Mouse (Mus musculus) embryonic facial prominence, embryonic 12.5 days (tissue): Measurements from ENCODE around the gene Irf2. TPM values are rescaled to one million over a fixed set of nuclear protein-coding genes. Genes with fewer than 3 reads are reported as not detected.

Experiments
- ATAC-seq: fragments of 200-750 bp; cut with Nextera tagmentation; 2 replicates; pipeline ENCODE4 v1.8.0; 2017; ENCODE audit not compliant: insufficient number of reproducible peaks, insufficient read depth, low FRiP score, low TSS enrichment
- H3K27ac ChIP-seq: fragments of 300-500 bp; sonication (generic); 2 replicates; pipeline ENCODE4 v1.5.1; 2016; ENCODE audit warnings: mild to moderate bottlenecking
- H3K27me3 ChIP-seq: fragments of 300-500 bp; sonication (generic); 2 replicates; pipeline ENCODE4 v1.6.1; 2016; ENCODE audit warnings: mild to moderate bottlenecking, moderate library complexity
- H3K36me3 ChIP-seq: fragments of 300-500 bp; sonication (generic); 2 replicates; pipeline ENCODE4 v1.6.1; 2016; ENCODE audit warnings: mild to moderate bottlenecking
- H3K4me1 ChIP-seq: fragments of 300-500 bp; sonication (generic); 2 replicates; pipeline ENCODE4 v1.6.1; 2016
- H3K4me2 ChIP-seq: fragments of 300-500 bp; sonication (generic); replicated peaks from 2 replicates; pipeline ENCODE4 v1.6.1; 2016; ENCODE audit warnings: mild to moderate bottlenecking, moderate library complexity
- H3K4me3 ChIP-seq: fragments of 300-500 bp; sonication (generic); 2 replicates; pipeline ENCODE4 v1.5.1; 2016; ENCODE audit warnings: mild to moderate bottlenecking
- H3K9ac ChIP-seq: fragments of 300-500 bp; sonication (generic); 2 replicates; pipeline ENCODE4 v1.6.1; 2016; ENCODE audit warnings: mild to moderate bottlenecking, moderate library complexity
- H3K9me3 ChIP-seq: fragments of 300-500 bp; sonication (generic); 2 replicates; pipeline ENCODE4 v1.6.1; 2016; ENCODE audit warnings: mild to moderate bottlenecking, moderate library complexity
- WGBS: fragments of 180-500 bp; shearing (Covaris S2); methylation state at CpG from one replicate; pipeline ENCODE4 v1.1.7; 2016; 5-methylcytosine and 5-hydroxymethylcytosine counted together
- polyA plus RNA-seq: library from polyadenylated mRNA; unstranded; fragments of >200 nt; fragmentation: Nextera tagmentation; extraction: Ambion mirVana; gene quantifications from 2 replicates; pipeline ENCODE4 v1.2.1, GENCODE M21; 2016

Irf2 gene
- polyA plus RNA-seq, 1 experiment from 2014 or later = 18.4 TPM

DNA sequence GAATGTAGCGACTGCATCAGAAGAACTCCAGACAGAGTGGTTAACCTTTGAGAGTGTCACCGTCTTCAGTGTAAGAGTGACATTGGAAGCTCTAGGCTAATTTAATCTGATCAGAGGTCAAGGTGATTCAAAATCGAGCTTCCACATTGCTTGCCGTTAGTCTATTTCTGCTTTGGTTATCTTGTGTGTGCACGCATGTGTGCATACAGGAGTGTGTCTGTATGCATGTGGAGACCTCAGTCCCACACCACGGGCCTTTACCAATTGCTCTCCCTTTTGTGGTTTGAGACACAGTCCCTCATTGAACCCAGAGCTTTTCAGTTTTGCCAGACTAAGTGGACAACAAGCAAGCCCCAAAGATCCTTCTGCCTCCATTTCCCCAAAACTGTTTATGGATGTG, 46.4 kb downstream of the Irf2 start:
- no peak for ATAC-seq
- Histone ChIP-seq H3K27ac (no peak overlapping the region), H3K4me2 (no peak overlapping the region), H3K9me3 (no peaks in the 10 kb centered on the region), H3K27me3 (no peaks in the 10 kb centered on the region), H3K9ac (no peak overlapping the region), H3K36me3 (no peaks in the 10 kb centered on the region), H3K4me1 (no peaks in the 10 kb centered on the region), H3K4me3 (no peak overlapping the region)
- WGBS = 77% methylated on average over 6 of the region's 6 CpGs

DNA sequence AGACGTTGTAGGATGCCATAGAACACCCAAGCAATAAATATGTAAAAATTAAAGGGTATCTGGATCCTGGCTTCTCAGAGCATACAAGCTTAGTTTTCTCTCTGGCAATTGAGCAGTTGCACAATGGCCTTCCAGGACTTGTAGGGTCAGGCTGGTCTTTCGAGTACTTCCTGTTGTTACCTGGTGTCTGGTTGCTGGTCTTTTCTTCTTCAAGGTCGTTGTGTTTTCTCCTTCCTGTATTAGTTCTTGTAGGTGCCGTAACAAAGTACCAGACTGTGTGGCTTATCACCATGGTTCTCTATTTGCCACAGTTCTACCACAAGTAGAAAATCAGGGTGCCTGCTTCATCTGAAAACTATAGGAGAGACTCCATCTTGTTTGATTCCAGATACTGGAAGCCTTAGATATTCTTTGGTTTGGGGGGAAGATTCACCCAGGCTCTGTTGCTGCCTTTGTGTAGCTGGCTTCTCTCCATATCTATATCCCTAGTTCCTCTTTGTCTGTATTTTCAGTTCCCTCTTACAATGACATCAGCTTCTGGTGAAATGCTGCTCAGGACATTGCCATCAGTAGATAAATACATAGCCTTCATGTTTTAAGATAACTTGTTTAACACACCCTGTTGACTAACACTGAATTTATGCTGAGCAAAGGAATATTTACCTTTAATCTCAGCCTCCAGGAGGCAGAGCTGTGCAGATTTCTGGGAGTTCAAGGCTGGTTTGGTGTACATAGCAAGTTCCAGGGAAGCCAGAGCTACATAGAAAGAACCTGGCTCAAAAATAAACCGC, 49.8 kb downstream of the Irf2 start:
- no peaks in the 10 kb centered on the region for H3K9me3 ChIP-seq
- H3K4me2 ChIP-seq = no peak overlapping the region

DNA sequence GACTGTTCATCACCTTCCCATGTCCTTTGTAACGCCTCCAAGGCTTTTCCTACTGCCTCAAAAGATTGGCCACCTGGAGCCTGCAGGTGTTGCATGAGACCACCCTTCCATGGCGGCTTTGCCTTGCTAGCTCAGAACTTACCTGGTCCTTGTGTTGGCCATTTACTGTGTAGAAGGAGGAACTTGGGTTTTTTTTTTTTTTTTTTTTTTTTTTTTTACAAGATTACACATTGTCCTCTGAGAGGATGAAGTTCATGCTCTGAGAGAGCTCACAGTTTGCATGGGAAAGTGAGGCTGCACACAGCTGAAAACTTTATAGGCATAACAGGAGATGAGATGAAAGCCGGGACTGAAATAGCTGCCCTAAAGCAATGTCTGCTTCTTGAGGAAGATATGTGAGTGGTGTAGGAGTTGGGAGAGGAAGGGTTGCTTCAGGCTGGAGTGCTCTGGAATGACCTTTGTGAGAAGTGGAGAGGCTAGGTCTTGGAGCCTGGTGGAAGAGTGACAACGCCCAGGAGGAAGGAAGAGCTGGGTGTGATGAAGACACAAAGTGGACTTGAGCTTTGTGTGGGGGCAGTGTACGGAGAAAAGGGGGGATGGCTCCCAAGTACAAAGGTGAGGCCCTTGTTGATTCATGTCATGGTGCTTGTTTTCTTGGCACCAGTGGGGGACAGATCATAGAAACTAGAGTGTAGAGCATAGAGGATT, 52.3 kb downstream of the Irf2 start:
- peaks cover 4% of the 10 kb centered on the region; the same call in 1 of the 2 replicates for H3K36me3 ChIP-seq
- ATAC-seq = no peak
- no peaks in the 10 kb centered on the region for H3K9me3 ChIP-seq

More for the DNA sequence above, 49.8 kb downstream of the Irf2 start:
- Histone ChIP-seq H3K27me3 (no peaks in the 10 kb centered on the region), H3K9ac (no peak overlapping the region), H3K4me3 (no peak overlapping the region), H3K4me1 (no peaks in the 10 kb centered on the region), H3K36me3 (no peaks in the 10 kb centered on the region), H3K27ac (no peak overlapping the region)
- whole genome bisulfite sequencing = 86% methylated on average over 5 of the region's 5 CpGs
- ATAC-seq = no peak

DNA sequence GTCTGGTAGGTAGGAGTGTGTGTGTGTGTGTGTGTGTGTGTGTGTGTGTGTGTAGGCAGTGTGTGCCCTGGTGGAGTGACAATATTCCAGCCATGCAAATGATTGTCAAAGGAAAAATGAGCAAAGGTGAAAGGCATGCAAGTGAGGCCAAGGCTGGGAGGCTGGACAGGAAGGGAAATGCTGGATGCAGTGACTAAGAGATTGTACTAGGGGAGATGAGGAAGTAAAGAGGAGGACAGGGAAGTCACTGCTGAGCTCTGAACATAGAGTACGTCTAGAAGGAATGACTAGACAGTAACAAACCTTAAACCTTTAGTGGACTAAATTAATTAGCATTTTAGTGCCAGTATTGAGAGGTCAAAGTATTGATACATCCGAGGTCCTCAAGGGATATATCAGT, 53.1 kb downstream of the Irf2 start:
- Histone ChIP-seq H3K4me1 (no peaks in the 10 kb centered on the region), H3K4me3 (no peak overlapping the region), H3K36me3 (peaks cover 4% of the 10 kb centered on the region; the same call in 1 of the 2 replicates), H3K4me2 (no peak overlapping the region), H3K27ac (no peak overlapping the region), H3K9me3 (no peaks in the 10 kb centered on the region), H3K27me3 (no peaks in the 10 kb centered on the region), H3K9ac (no peak overlapping the region)
- no peak for ATAC-seq
- 78% methylated on average over 2 of the region's 2 CpGs for WGBS

More for the DNA sequence above, 52.3 kb downstream of the Irf2 start:
- Histone ChIP-seq H3K4me1 (no peaks in the 10 kb centered on the region), H3K27me3 (no peaks in the 10 kb centered on the region), H3K9ac (no peak overlapping the region), H3K27ac (no peak overlapping the region), H3K4me2 (no peak overlapping the region), H3K4me3 (no peak overlapping the region)
- WGBS = 82% methylated on average over 5 of the region's 5 CpGs

DNA sequence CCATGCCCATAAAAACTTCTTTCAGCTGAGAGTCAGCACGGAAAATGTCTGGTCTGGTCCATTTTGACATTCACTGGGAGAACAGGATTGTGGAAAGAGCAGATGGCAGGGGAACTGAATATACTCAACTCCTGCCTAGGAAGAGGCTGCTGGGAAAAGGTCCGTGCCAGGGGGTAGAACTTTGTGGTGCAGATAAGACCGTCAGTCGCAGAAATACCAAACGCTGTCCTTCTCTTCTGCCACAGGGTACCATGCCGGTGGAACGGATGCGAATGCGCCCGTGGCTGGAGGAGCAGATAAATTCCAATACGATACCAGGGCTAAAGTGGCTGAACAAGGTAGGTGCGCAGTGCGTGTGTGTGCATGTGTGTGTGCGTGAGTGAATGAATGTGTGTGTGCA, 53.7 kb downstream of the Irf2 start:
- Histone ChIP-seq H3K9me3 (no peaks in the 10 kb centered on the region), H3K4me2 (no peak overlapping the region; the same call in 1 of the 2 replicates), H3K27me3 (no peaks in the 10 kb centered on the region), H3K36me3 (peaks cover 4% of the 10 kb centered on the region; the same call in 1 of the 2 replicates), H3K27ac (no peak overlapping the region), H3K9ac (no peak overlapping the region), H3K4me3 (no peak overlapping the region), H3K4me1 (no peaks in the 10 kb centered on the region)
- 96% methylated on average over 14 of the region's 14 CpGs for WGBS
- no peak for ATAC-seq

DNA sequence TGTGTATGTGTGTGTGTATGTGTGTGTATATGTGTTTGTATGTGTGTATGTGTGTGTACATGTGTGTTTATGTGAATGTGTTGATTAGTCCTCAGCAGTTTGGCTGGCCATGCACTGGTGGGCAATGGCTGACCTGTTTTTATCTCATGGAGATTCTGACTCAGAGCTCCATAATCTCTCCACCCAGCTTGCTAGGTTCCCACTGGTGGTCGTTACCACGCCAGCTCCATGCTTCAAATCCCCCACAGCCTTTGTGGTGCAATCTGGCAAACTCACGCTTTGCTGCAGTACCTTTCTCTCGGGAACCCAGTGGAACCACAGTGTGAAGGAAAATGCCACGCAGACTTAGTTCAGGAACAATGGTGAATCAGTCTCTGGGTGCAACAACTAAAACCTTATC, 54.8 kb downstream of the Irf2 start:
- Histone ChIP-seq H3K9ac (no peak overlapping the region), H3K9me3 (no peaks in the 10 kb centered on the region), H3K27ac (no peak overlapping the region), H3K4me1 (no peaks in the 10 kb centered on the region), H3K27me3 (no peaks in the 10 kb centered on the region), H3K4me2 (no peak overlapping the region), H3K36me3 (peaks cover 4% of the 10 kb centered on the region; the same call in 1 of the 2 replicates), H3K4me3 (no peak overlapping the region)
- 85% methylated on average over 5 of the region's 5 CpGs for WGBS
- no peak for ATAC-seq

DNA sequence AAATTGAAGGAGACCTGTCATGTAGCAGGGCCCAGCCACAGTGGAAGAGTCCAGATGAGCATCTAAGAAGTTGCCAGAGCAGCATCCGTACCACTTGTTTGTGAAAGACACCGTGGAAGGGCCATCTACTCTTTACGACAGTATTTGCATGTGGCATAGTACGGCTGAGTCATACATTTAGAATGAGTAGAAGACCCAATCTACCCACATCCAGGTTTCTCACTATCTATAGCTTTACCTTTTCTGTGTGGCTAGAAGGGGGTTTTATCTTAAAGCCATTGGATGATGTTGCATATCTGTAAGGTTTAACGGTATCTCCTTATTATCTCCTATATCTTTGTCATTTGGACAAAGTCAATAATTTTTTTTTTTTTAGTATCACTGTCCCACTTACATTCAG, 59.7 kb downstream of the Irf2 start:
- Histone ChIP-seq H3K36me3 (peaks cover 4% of the 10 kb centered on the region; the same call in 1 of the 2 replicates), H3K4me3 (no peak overlapping the region), H3K4me1 (no peaks in the 10 kb centered on the region), H3K27ac (no peak overlapping the region), H3K27me3 (no peaks in the 10 kb centered on the region), H3K9me3 (no peaks in the 10 kb centered on the region), H3K4me2 (no peak overlapping the region), H3K9ac (no peak overlapping the region)
- no peak for ATAC-seq
- WGBS = 93% methylated on average over 5 of the region's 5 CpGs

DNA sequence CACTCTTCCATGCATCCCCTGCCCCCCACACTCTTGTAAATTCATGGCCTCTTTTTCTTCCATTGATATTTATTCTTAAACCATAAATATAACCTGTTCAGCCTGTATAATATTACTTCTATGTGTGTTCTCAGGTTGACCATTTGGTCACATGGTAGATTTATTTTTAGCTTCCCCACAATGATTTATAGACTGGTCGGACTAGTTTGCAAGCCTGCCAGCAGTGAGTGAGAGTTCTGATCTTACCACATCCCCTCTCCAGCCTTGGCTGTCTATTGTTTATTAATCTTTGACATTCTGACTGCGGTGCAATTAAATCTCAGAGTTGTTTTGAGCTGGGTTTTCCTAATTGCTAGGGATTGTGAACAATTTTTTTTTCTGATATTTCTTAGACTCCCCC, 60.2 kb downstream of the Irf2 start:
- ATAC-seq = no peak
- H3K9ac ChIP-seq = no peak overlapping the region
- 71% methylated on average over 2 of the region's 2 CpGs for WGBS
- H3K4me1 ChIP-seq = no peaks in the 10 kb centered on the region
- no peak overlapping the region for H3K27ac ChIP-seq
- no peaks in the 10 kb centered on the region for H3K27me3 ChIP-seq
- no peaks in the 10 kb centered on the region for H3K9me3 ChIP-seq
- H3K36me3 ChIP-seq = 0 out of 2 replicates have a peak, but pooled peaks cover under 1% of the 10 kb centered on the region
- H3K4me2 ChIP-seq = no peak overlapping the region
- no peak overlapping the region for H3K4me3 ChIP-seq

DNA sequence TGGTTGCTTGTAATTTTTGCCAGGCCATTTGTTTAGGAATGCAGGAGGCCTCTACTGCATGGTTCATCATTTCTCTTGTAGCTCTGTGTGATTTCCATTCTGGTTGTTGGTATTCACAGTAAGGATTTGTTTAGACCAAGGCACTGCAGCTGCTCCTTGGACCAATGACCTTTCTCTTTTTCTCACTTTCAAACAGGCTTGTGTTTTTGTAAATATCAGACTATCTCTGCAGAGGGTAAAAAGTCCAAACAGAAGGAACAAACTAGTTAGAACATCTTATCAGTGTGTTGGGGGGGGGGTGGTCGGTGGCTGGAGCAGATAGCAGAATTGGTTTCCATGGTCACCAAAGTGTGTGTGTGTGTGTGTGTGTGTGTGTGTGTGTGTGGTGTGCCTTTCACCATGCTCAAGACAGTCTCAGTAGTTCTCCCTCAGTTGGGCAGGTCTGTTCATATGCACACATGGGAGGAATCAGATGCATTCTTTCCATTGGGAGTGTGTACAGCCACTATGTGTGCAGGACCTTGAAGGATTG, 61.7 kb downstream of the Irf2 start:
- no peaks in the 10 kb centered on the region for H3K27me3 ChIP-seq
- no peak overlapping the region for H3K4me2 ChIP-seq
- no peak overlapping the region for H3K4me3 ChIP-seq
- 89% methylated on average over 1 of the region's 1 CpGs for WGBS
- no peak for ATAC-seq
- no peaks in the 10 kb centered on the region for H3K4me1 ChIP-seq
- no peaks in the 10 kb centered on the region for H3K9me3 ChIP-seq
- no peak overlapping the region for H3K27ac ChIP-seq
- no peak overlapping the region for H3K9ac ChIP-seq
- peaks cover 5% of the 10 kb centered on the region for H3K36me3 ChIP-seq

DNA sequence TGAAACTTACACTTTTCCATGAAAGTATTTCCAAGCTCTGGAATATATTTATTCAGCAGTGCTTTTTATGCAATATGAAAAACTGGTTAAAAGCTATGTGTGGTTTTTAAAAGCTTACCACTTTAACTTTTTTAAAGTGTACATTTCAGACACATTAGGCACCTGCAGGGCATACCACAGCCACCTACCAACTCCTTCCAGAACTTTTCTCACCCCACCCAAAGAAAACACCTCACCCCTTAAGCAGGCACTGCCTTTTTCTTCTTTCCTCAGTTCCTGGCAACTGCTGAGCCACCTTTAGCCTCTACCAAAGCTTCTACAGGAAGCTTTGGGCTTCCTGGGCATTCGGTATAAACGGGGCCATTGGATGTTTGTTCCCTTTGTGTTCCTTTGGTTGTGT, 62.5 kb downstream of the Irf2 start:
- H3K4me1 ChIP-seq = no peaks in the 10 kb centered on the region
- WGBS = 86% methylated on average over 2 of the region's 2 CpGs

DNA sequence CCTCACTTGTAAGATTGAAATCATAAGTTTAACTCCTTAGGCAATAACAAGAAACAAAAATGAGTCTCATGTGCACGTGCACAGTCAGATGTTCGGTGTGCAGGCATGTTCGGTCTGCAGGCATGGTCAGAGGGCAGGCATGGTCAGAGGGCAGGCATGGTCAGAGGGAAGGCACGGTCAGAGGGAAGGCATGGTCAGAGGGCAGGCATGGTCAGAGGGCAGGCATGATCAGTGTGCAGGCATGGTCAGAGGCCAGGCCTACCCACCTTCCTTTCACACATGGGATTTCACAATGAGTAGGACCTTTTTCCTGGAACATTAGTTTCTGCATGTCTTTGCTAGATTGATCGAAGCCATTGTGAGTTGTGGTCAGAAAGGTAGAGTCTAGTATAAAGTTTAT, 65.2 kb downstream of the Irf2 start:
- no peak for ATAC-seq
- H3K27me3 ChIP-seq = no peaks in the 10 kb centered on the region
- no peak overlapping the region for H3K4me3 ChIP-seq
- H3K4me2 ChIP-seq = no peak overlapping the region
- H3K27ac ChIP-seq = no peak overlapping the region
- H3K36me3 ChIP-seq = peaks cover 26% of the 10 kb centered on the region
- no peaks in the 10 kb centered on the region for H3K4me1 ChIP-seq
- no peak overlapping the region for H3K9ac ChIP-seq
- H3K9me3 ChIP-seq = no peaks in the 10 kb centered on the region; the same call in 1 of the 2 replicates
- WGBS = 82% methylated on average over 5 of the region's 5 CpGs

More for the DNA sequence above, 62.5 kb downstream of the Irf2 start:
- Histone ChIP-seq H3K36me3 (peaks cover 13% of the 10 kb centered on the region), H3K27ac (no peak overlapping the region), H3K4me3 (no peak overlapping the region), H3K9me3 (no peaks in the 10 kb centered on the region; the same call in 1 of the 2 replicates), H3K27me3 (no peaks in the 10 kb centered on the region), H3K9ac (no peak overlapping the region), H3K4me2 (no peak overlapping the region)
- ATAC-seq = no peak
